Mouse (Mus musculus) left cerebral cortex, adult 8-10 months (tissue): Measurements from ENCODE around the gene Mgat2. TPM values are rescaled to one million over a fixed set of nuclear protein-coding genes. Genes with fewer than 3 reads are reported as not detected.
A peak's percentile ranks its signal among the peaks of the same experiment; 100 is the strongest.

Experiments used
- DNase-seq, 2 experiments: peaks; one replicate each; pipeline ENCODE4 v3.0.0; 2022; ENCODE audit warnings: low spot score in 2 of 2
- microRNA-seq, 2 experiments: library from miRNA; unstranded; fragments of <30 nt; microRNA quantifications; one replicate each; pipeline ENCODE4 v1.2.0; 2022
- total RNA-seq, 4 experiments: library from RNA; stranded (reverse); gene quantifications; 2 replicates each; pipeline ENCODE4 v1.2.4; 2022

Mgat2 gene
- total RNA-seq, 4 experiments from 2014 or later = 27.6 to 29.7 (median 28.7) TPM

- DNase-seq = no peak
Observed at GRCm38 (mm10) chr12:69211057-69211456, 27.1 kb downstream of the Mgat2 start.

GRCm38 (mm10) chr12:69213186-69213777 is 29.3 kb downstream of the Mgat2 start:
- DNase-seq = no peak

GRCm38 (mm10) chr12:69214393-69214792 is 30.4 kb downstream of the Mgat2 start:
- no peak for DNase-seq

- DNase-seq = peak; percentile 21 to 57
Observed at GRCm38 (mm10) chr12:69215000-69215785, 31.2 kb downstream of the Mgat2 start.

- DNase-seq = no peak
Observed at GRCm38 (mm10) chr12:69216587-69216986, 32.6 kb downstream of the Mgat2 start.

GRCm38 (mm10) chr12:69220613-69221277 is 36.8 kb downstream of the Mgat2 start:
- DNase-seq = no peak

- DNase-seq = peak; percentile 61 to 68
Observed at GRCm38 (mm10) chr12:69227776-69228466, 44.0 kb downstream of the Mgat2 start, which contains the start of gene Pole2. TSS of gene Pole2 (minus strand) at chr12:69228195.

GRCm38 (mm10) chr12:69229251-69229650 is 45.3 kb downstream of the Mgat2 start:
- DNase-seq = no peak

- DNase-seq = no peak
Observed at GRCm38 (mm10) chr12:69235782-69236181, 51.8 kb downstream of the Mgat2 start.

Small RNA genes within 50 kb of the gene (microRNA-seq; reads per million reads assigned to microRNA genes)
- 0 reads per million in 2 experiments for gene Gm47287
- 3.4 to 7.1 reads per million in 2 experiments for gene Gm47295

Other genes with a start within 250 kb of the Mgat2 start
- 1,000 to 10,000 TPM; 1,202 to 1,440 (median 1,306) TPM for gene Rps29, start 25.0 kb upstream of the Mgat2 start, total RNA-seq
- gene Lrr1, start 15.3 kb upstream of the Mgat2 start, total RNA-seq = not detected
- gene Rpl36al, start 74 bp upstream of the Mgat2 start, total RNA-seq = 100 to 1,000 TPM; 175 to 204 (median 181) TPM
- 1 to 10 TPM; 4.7 to 5.8 (median 5.3) TPM for gene Gm49383, start 12.9 kb downstream of the Mgat2 start, total RNA-seq
- gene Dnaaf2, start 14.3 kb downstream of the Mgat2 start, total RNA-seq = 1 to 10 TPM; 1.3 to 1.7 (median 1.5) TPM
- 1 to 10 TPM; 2.9 to 5.0 (median 4.1) TPM for gene Gm49384, start 20.1 kb downstream of the Mgat2 start, total RNA-seq
- under 1 TPM; 0.18 to 0.63 (median 0.32) TPM for gene Pole2, start 44.0 kb downstream of the Mgat2 start, total RNA-seq
- 10 to 100 TPM; 21.8 to 23.6 (median 22.9) TPM for gene Klhdc1, start 57.0 kb downstream of the Mgat2 start, total RNA-seq
- 100 to 1,000 TPM; 126 to 141 (median 133) TPM for gene Klhdc2, start 112.5 kb downstream of the Mgat2 start, total RNA-seq
- gene Nemf, start 173.0 kb downstream of the Mgat2 start, total RNA-seq = 10 to 100 TPM; 43.7 to 46.5 (median 45.8) TPM
- gene Arf6, start 188.0 kb downstream of the Mgat2 start, total RNA-seq = 10 to 100 TPM; 53.1 to 59.5 (median 56.7) TPM
- gene Gm9887, start 188.3 kb downstream of the Mgat2 start, total RNA-seq = 1 to 10 TPM in 1 of 4 experiments, under 1 TPM in 1, not detected in 2; 0.87 to 1.6 TPM